12 mouse cellular contexts compared by ENCODE assay signal in genomic region chr1:171613962-171614361, GRCm38 (mm10). TPM values are rescaled to one million over a fixed set of nuclear protein-coding genes. Genes with fewer than 3 reads are reported as not detected.
DNase-seq lines count a peak whose midpoint lies in the region; ATAC-seq and TF ChIP-seq lines count a peak whose summit lies in the region.
"Had no signal": no experiment of that assay in that cellular context is flagged by ENCODE, and none has a peak within 500 bp of the region (broad histone marks: within the 10 kb centered on the region; RNA-seq: fewer than 3 reads in every experiment).

No protein-coding gene starts in this region.

- no peak for ATAC-seq in forebrain, embryonic 14.5 days
- no peak for ATAC-seq in forebrain, embryonic 12.5 days (ENCODE audit: low FRiP score)
- peak; percentile 56; the same call in 1 of the 2 replicates for ATAC-seq in megakaryocyte-erythroid progenitor cell, adult 5-6 weeks (replicated peaks; ENCODE audit: low FRiP score, low TSS enrichment, poor library complexity, severe bottlenecking)
- ATAC-seq: midbrain, embryonic 16.5 days had no signal

- no peaks in the 10 kb centered on the region for H3K36me3 ChIP-seq in forebrain, embryonic 14.5 days (ENCODE audit: control insufficient read depth, insufficient read depth, low read length)
- no peaks in the 10 kb centered on the region for H3K36me3 ChIP-seq in forebrain, embryonic 12.5 days (replicated peaks)
- H3K36me3 ChIP-seq: heart, embryonic 13.5 days had no signal

- H3K27ac ChIP-seq in forebrain, embryonic 14.5 days (ENCODE audit: low read depth, low read length): no peak overlapping the region
- H3K27ac ChIP-seq in forebrain, embryonic 12.5 days: no peak overlapping the region
- H3K27ac ChIP-seq: heart, embryonic 13.5 days had no signal

- no peak overlapping the region for H3K4me2 ChIP-seq in forebrain, embryonic 14.5 days (ENCODE audit: low read length)
- no peak overlapping the region for H3K4me2 ChIP-seq in forebrain, embryonic 12.5 days
- H3K4me2 ChIP-seq: heart, embryonic 13.5 days had no signal

- TF ChIP-seq CTCF in lung, adult 2 months (IDR thresholded peaks at IDR 0.05; ENCODE audit: insufficient read depth, low read length): 0 out of 2 replicates have a peak, but pooled peaks have one; percentile 2

- no peak overlapping the region for H3K9ac ChIP-seq in forebrain, embryonic 14.5 days (ENCODE audit: low read length)
- no peak overlapping the region for H3K9ac ChIP-seq in forebrain, embryonic 12.5 days
- H3K9ac ChIP-seq: heart, embryonic 13.5 days had no signal

- H3K4me3 ChIP-seq in forebrain, embryonic 14.5 days (ENCODE audit: low read depth, low read length): no peak overlapping the region
- H3K4me3 ChIP-seq in forebrain, embryonic 12.5 days (replicated peaks): no peak overlapping the region
- H3K4me3 ChIP-seq in lung, adult 2 months (replicated peaks; ENCODE audit: extremely low read depth, low read depth, low read length): no peak overlapping the region
- H3K4me3 ChIP-seq: heart, embryonic 13.5 days had no signal

- DNase-seq in forebrain, embryonic 14.5 days (ENCODE audit: low spot score): peak; percentile 20
- no peak for DNase-seq in lung, adult 2 months
- no peak for DNase-seq in lung, adult 18-20 months
- DNase-seq in ZHBTc4 (ENCODE audit: low read depth, low spot score): peak; percentile 29
- no peak for DNase-seq in gastrocnemius, adult 8-10 months (ENCODE audit: low spot score in 2 of 2)
- DNase-seq in urinary bladder, adult 2 months (ENCODE audit: low spot score): no peak
- DNase-seq: kidney, adult 11 months; left cerebral cortex, postnatal 4 days had no signal

- no peaks in the 10 kb centered on the region for H3K4me1 ChIP-seq in forebrain, embryonic 14.5 days (ENCODE audit: control insufficient read depth, insufficient read depth, low read length)
- no peaks in the 10 kb centered on the region for H3K4me1 ChIP-seq in forebrain, embryonic 12.5 days
- peaks cover 3% of the 10 kb centered on the region; the same call in 1 of the 2 replicates for H3K4me1 ChIP-seq in lung, adult 2 months (ENCODE audit: control insufficient read depth, insufficient read depth, low read length)
- H3K4me1 ChIP-seq: heart, embryonic 13.5 days had no signal

- WGBS in forebrain, embryonic 14.5 days: 36% methylated on average over 2 of the region's 2 CpGs
- WGBS in forebrain, embryonic 12.5 days: 49% methylated on average over 2 of the region's 2 CpGs
- 15% methylated on average over 2 of the region's 2 CpGs for WGBS in lung, adult 2 months

- H3K9me3 ChIP-seq in forebrain, embryonic 14.5 days (replicated peaks; ENCODE audit: control insufficient read depth, low read length): no peaks in the 10 kb centered on the region
- H3K9me3 ChIP-seq in forebrain, embryonic 12.5 days: no peaks in the 10 kb centered on the region
- H3K9me3 ChIP-seq: heart, embryonic 13.5 days had no signal

- no peaks in the 10 kb centered on the region for H3K27me3 ChIP-seq in forebrain, embryonic 14.5 days (replicated peaks; ENCODE audit: control insufficient read depth, insufficient read depth, low read length)
- H3K27me3 ChIP-seq in forebrain, embryonic 12.5 days: no peaks in the 10 kb centered on the region
- H3K27me3 ChIP-seq: heart, embryonic 13.5 days had no signal

- no peak for TF ChIP-seq POLR2A in lung, adult 2 months (IDR thresholded peaks at IDR 0.05; ENCODE audit: borderline replicate concordance, extremely low read depth, low read depth, low read length)

RNA-seq across cellular contexts. Expression of gene Ly9, which starts 6.8 kb away (rescaled TPM):
- 0.10 TPM in 1 of 2 replicates, not detected in the other for polyA plus RNA-seq in forebrain, embryonic 14.5 days (2014; fragmentation: Nextera tagmentation; extraction: Ambion mirVana)
- not detected in 2 replicates for polyA plus RNA-seq in forebrain, embryonic 12.5 days (2016; fragmentation: Nextera tagmentation; extraction: Ambion mirVana)
- polyA plus RNA-seq in lung, adult 2 months (2012; rRNA removed): 2.2 and 2.6 TPM in 2 replicates
- 2.1 and 4.1 TPM in 2 replicates for total RNA-seq in megakaryocyte-erythroid progenitor cell, adult 5-6 weeks (2014; fragmentation: Nextera tagmentation)
- total RNA-seq in megakaryocyte-erythroid progenitor cell, adult 5-6 weeks (2017): 5.3 and 9.6 TPM in 2 replicates
- total RNA-seq in gastrocnemius, adult 8-10 months (2022): under 1 TPM in 2 of 4 experiments, not detected in 2; 0.18 to 0.27 TPM
- polyA plus RNA-seq in urinary bladder, adult 2 months (2012; rRNA removed): 1.6 and 2.0 TPM in 2 replicates

RNA-seq across cellular contexts. Expression of gene Slamf7, which starts 38.9 kb away (rescaled TPM):
- polyA plus RNA-seq in forebrain, embryonic 14.5 days (2014; fragmentation: Nextera tagmentation; extraction: Ambion mirVana): not detected in 2 replicates
- polyA plus RNA-seq in forebrain, embryonic 12.5 days (2016; fragmentation: Nextera tagmentation; extraction: Ambion mirVana): not detected in 2 replicates
- 2.1 and 2.2 TPM in 2 replicates for polyA plus RNA-seq in lung, adult 2 months (2012; rRNA removed)
- total RNA-seq in megakaryocyte-erythroid progenitor cell, adult 5-6 weeks (2014; fragmentation: Nextera tagmentation): 3.8 and 6.5 TPM in 2 replicates
- total RNA-seq in megakaryocyte-erythroid progenitor cell, adult 5-6 weeks (2017): 1.6 and 3.7 TPM in 2 replicates
- total RNA-seq in gastrocnemius, adult 8-10 months (2022): under 1 TPM in 1 of 4 experiments, not detected in 3; 0.65 TPM
- 2.7 and 3.8 TPM in 2 replicates for polyA plus RNA-seq in urinary bladder, adult 2 months (2012; rRNA removed)
- total RNA-seq: left cerebral cortex, postnatal 4 days had no signal
- polyA plus RNA-seq: heart, embryonic 13.5 days; midbrain, embryonic 16.5 days had no signal

RNA-seq across cellular contexts. Expression of gene Cd244a, which starts 55.0 kb away (rescaled TPM):
- polyA plus RNA-seq in forebrain, embryonic 14.5 days (2014; fragmentation: Nextera tagmentation; extraction: Ambion mirVana): not detected in 2 replicates
- polyA plus RNA-seq in forebrain, embryonic 12.5 days (2016; fragmentation: Nextera tagmentation; extraction: Ambion mirVana): not detected in 2 replicates
- polyA plus RNA-seq in lung, adult 2 months (2012; rRNA removed): 1.8 and 3.1 TPM in 2 replicates
- 1.8 and 3.9 TPM in 2 replicates for total RNA-seq in megakaryocyte-erythroid progenitor cell, adult 5-6 weeks (2014; fragmentation: Nextera tagmentation)
- 1.7 and 2.4 TPM in 2 replicates for total RNA-seq in megakaryocyte-erythroid progenitor cell, adult 5-6 weeks (2017)
- under 1 TPM in 1 of 4 experiments, not detected in 3; 0.19 TPM for total RNA-seq in gastrocnemius, adult 8-10 months (2022)
- 0.73 and 0.75 TPM in 2 replicates for polyA plus RNA-seq in urinary bladder, adult 2 months (2012; rRNA removed)
- polyA plus RNA-seq: midbrain, embryonic 16.5 days had no signal

Comparison
In these comparisons a context has a peak if more than half of its experiments do, and no peak if none do; other contexts are left out.
1. DNase-seq: peak in forebrain, embryonic 14.5 days (single experiment) and ZHBTc4 (single experiment); none in lung, adult 2 months (single experiment), lung, adult 18-20 months (0 of 2), gastrocnemius, adult 8-10 months (0 of 2) and urinary bladder, adult 2 months (single experiment).